Mouse (Mus musculus) liver, embryonic 11.5 days (tissue): Measurements from ENCODE around the gene AC124502.3. TPM values are rescaled to one million over a fixed set of nuclear protein-coding genes. Genes with fewer than 3 reads are reported as not detected.

Source experiments
- ATAC-seq: fragments of 200-750 bp; cut with Nextera tagmentation; replicated peaks from 2 replicates; pipeline ENCODE4 v1.8.0; 2017; ENCODE audit warnings: moderate number of reproducible peaks, mild to moderate bottlenecking, moderate TSS enrichment, moderate library complexity; ENCODE audit not compliant: low FRiP score
- DNase-seq: peaks from one replicate; pipeline ENCODE4 v3.0.0-alpha.2; 2017; ENCODE audit warnings: low spot score
- H3K27ac ChIP-seq: fragments of 300-500 bp; sonication (generic); 2 replicates; pipeline ENCODE4 v1.5.1; 2014; ENCODE audit warnings: mild to moderate bottlenecking, low read depth, low read length, control low read depth
- H3K27me3 ChIP-seq: fragments of 300-500 bp; sonication (generic); replicated peaks from 2 replicates; pipeline ENCODE4 v1.6.1; 2014; ENCODE audit warnings: low read length, mixed read lengths; ENCODE audit not compliant: control insufficient read depth, insufficient read depth
- H3K36me3 ChIP-seq: fragments of 300-500 bp; sonication (generic); 2 replicates; pipeline ENCODE4 v1.6.1; 2014; ENCODE audit warnings: mild to moderate bottlenecking, low read length, moderate library complexity, mixed read lengths; ENCODE audit not compliant: control insufficient read depth, insufficient read depth
- H3K4me1 ChIP-seq: fragments of 300-500 bp; sonication (generic); replicated peaks from 2 replicates; pipeline ENCODE4 v1.6.1; 2014; ENCODE audit warnings: low read length, mixed read lengths; ENCODE audit not compliant: control insufficient read depth, insufficient read depth
- H3K4me2 ChIP-seq: fragments of 300-500 bp; sonication (generic); 2 replicates; pipeline ENCODE4 v1.6.1; 2014; ENCODE audit warnings: mild to moderate bottlenecking, control low read depth, moderate library complexity
- H3K4me3 ChIP-seq: fragments of 300-500 bp; sonication (generic); 2 replicates; pipeline ENCODE4 v1.5.1; 2014; ENCODE audit warnings: low read depth, low read length, control low read depth
- H3K9ac ChIP-seq: fragments of 300-500 bp; sonication (generic); 2 replicates; pipeline ENCODE4 v1.6.1; 2014; ENCODE audit warnings: low read depth, low read length, control low read depth
- H3K9me3 ChIP-seq: fragments of 300-500 bp; sonication (generic); 2 replicates; pipeline ENCODE4 v1.6.1; 2016; ENCODE audit warnings: low read length, inconsistent platforms, mixed read lengths; ENCODE audit not compliant: control insufficient read depth
- WGBS: fragments of 180-500 bp; shearing (Covaris S2); extraction: QIAGEN DNeasy Blood & Tissue Kit; methylation state at CpG from one replicate; pipeline ENCODE4 v1.1.7; 2014; 5-methylcytosine and 5-hydroxymethylcytosine counted together
- polyA plus RNA-seq: library from polyadenylated mRNA; unstranded; fragments of >200 nt; fragmentation: Nextera tagmentation; extraction: Ambion mirVana; gene quantifications from 2 replicates; pipeline ENCODE4 v1.2.1, GENCODE M21; 2014

The AC124502.3 gene
- polyA plus RNA-seq, 1 experiment from 2014 or later: 1.1 TPM

DNA sequence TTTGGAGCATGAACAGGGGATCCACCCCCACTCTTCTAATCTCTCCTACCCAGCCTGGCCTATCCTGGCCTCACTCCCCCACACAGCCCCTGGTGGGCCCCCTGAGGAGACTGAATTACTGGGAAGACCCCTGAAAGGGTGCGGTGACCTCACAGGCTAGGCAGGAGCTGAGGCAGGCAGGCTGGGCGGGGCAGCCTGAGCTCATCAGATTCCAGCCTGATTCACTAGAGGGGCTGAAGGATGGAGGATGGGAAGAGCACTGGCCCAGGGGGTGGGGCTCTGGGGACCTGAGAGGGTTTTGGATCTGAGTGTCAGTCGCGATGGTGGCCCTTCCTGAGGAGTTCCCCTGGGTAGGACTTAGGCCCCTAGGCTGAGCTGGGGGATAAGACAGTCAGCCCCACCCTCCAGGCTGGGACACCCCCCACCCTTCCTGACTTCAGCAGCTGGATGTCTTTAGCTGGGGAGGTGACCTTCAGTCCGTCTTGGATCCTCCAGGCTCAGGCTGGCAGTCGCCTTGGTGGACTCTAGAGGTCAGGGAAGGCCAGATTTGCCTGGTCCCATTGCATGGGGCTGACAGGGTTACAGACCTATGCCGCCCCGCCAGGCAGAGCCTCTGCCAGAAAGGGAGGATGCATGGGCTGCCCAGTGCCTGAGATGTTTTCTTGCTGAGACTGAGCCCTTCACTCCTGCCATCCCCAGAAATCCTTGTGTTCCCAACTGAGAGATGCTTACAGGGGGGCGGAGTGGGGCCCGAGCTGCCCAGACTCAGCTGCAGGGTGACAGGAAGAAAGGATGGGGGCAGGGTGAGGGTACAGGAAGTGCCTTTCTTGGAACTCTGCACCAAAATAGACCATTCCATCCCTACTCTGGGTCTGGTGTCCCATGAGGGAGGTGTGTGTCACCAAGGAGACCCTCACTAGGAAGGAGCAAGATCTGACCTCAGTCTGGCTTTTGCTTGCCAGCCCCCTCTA, 20.4 kb downstream of the AC124502.3 start:
- H3K9ac ChIP-seq: no peak overlapping the region
- WGBS: 14% methylated on average over 10 of the region's 10 CpGs
- ATAC-seq (peak; percentile 51), DNase-seq (no peak)
- 0 out of 2 replicates have a peak, but pooled peaks cover 4% of the 10 kb centered on the region for H3K27me3 ChIP-seq
- H3K36me3 ChIP-seq: no peaks in the 10 kb centered on the region
- H3K4me2 ChIP-seq: 0 out of 2 replicates have a peak overlapping the region, but pooled peaks have one; percentile 9
- peak overlapping the region; percentile 45; the same call in 1 of the 2 replicates for H3K27ac ChIP-seq
- H3K4me1 ChIP-seq: peaks cover 42% of the 10 kb centered on the region
- no peak overlapping the region for H3K4me3 ChIP-seq
- no peaks in the 10 kb centered on the region for H3K9me3 ChIP-seq

DNA sequence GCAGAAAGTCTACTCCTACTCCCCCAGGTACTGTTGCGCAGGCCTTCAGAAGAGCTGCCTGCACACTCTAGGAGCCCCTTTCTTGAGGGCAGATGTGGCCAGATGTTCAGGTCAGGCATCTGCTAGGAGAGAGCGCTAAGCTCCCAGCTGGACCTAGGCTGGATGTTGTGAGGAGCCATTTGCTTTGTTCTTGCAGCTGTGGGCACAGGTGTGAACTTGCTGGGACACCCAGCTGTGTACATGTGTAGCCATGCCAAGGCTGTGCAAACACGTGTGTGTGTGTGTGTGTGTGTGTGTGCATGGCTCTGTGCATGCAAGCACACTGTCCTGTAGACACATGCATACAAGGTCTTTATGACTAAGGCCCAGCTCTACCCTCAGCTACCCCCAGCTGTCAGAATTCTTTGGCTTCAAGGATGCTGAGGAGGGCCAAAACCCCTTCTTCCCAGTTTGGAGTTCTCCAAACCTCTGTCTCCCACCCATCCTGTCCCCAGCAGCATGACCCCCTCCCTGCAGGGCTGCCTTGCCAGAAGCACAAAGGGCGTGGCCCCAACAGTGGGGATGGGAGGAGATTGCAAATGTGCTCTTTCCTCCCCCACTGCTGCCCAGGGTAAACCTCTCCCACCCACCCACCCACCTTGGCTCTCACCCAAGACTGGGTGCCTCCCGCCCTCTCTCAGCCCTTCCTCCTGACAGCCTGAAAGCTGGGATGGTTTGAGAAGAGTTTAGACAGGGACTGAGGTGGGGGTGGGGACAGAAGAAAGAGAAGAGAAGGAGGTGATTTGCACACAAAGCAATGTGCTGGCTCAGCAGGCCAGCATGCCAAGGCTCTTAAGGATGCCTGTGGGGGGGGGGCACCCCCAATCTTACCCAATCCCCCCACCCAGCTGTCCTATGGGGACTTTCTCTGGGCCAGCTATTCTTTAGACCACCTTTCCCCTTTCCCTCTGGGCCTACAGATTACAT, 22.0 kb downstream of the AC124502.3 start:
- ATAC-seq (no peak), DNase-seq (no peak)
- Histone ChIP-seq H3K4me1 (peaks cover 51% of the 10 kb centered on the region), H3K9me3 (no peaks in the 10 kb centered on the region), H3K27ac (peak overlapping the region; percentile 51; the same call in 1 of the 2 replicates), H3K9ac (peak overlapping the region; percentile 32; the same call in 1 of the 2 replicates), H3K4me2 (no peak overlapping the region), H3K36me3 (no peaks in the 10 kb centered on the region), H3K27me3 (peaks cover 2% of the 10 kb centered on the region; the same call in 1 of the 2 replicates), H3K4me3 (no peak overlapping the region)
- WGBS: 48% methylated on average over 5 of the region's 5 CpGs

DNA sequence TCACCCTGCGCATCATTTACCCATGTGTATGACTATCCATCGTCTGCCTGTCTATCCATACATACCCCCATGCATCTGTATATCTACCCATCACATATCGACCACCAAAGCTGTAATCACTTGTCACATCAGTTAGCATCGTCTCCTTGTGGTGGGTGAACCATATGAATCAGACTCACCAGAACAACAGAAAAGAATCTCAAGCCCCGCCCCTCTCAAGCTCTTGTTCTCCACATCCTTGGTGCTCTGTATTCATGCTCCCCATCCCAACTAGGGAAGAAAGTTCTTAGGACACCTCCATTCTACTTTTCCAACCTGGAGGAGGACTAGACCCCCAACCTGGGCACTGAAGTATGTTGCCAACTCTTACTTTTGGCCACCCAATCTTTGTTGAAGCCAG, 23.4 kb downstream of the AC124502.3 start:
- H3K36me3 ChIP-seq: no peaks in the 10 kb centered on the region
- H3K9ac ChIP-seq: no peak overlapping the region
- H3K4me1 ChIP-seq: peaks cover 49% of the 10 kb centered on the region
- DNase-seq (no peak), ATAC-seq (no peak)
- no peak overlapping the region for H3K27ac ChIP-seq
- no peak overlapping the region for H3K4me2 ChIP-seq
- 80% methylated on average over 5 of the region's 5 CpGs for WGBS
- no peaks in the 10 kb centered on the region for H3K9me3 ChIP-seq
- H3K4me3 ChIP-seq: no peak overlapping the region
- H3K27me3 ChIP-seq: peaks cover 2% of the 10 kb centered on the region; the same call in 1 of the 2 replicates

DNA sequence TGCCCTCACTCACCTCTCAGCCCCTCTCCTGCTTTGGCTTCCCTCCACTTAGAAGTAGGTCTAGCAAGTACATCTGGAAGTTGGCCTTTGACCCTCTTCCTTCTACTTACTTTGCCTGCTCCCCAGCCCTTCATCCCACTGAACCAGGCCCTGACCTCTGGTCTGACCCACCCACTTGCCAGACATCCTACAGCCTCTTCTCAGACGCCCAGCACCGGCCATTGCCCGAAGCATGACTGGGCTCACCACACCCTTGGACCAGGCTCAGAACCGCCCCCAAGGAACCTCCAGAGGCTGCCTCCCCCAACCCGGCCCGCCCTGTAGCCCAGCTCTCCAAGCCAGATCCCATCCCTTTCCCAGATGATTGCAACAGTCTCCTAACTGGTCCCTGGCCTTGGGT, 23.8 kb downstream of the AC124502.3 start:
- Histone ChIP-seq H3K9ac (no peak overlapping the region), H3K27me3 (peaks cover 2% of the 10 kb centered on the region; the same call in 1 of the 2 replicates), H3K9me3 (no peaks in the 10 kb centered on the region), H3K4me1 (peaks cover 53% of the 10 kb centered on the region), H3K4me2 (no peak overlapping the region), H3K27ac (no peak overlapping the region), H3K4me3 (no peak overlapping the region), H3K36me3 (no peaks in the 10 kb centered on the region)
- ATAC-seq (no peak), DNase-seq (no peak)
- 67% methylated on average over 6 of the region's 6 CpGs for WGBS

DNA sequence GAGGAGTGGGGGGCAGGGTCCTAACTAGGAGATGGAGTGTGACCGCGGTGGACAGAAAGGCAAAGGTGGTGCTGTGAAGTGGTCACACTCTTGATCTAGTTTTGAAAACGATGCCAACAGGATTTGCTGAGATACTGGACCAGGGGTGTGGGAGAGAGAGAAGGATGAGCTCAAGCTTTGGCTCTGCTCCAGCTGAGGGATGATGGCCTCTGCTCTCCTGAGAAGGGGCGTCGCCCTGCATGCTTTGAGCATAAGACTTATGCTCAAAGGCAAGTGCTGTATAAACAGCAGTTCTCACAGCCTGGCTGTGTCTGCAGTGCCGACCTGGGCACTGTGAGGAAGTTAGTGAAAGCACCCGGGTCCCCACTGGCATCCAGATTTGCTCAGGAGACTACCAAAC, 26.4 kb downstream of the AC124502.3 start:
- ATAC-seq (no peak), DNase-seq (no peak)
- Histone ChIP-seq H3K9ac (no peak overlapping the region), H3K27ac (no peak overlapping the region; the same call in 1 of the 2 replicates), H3K4me2 (no peak overlapping the region), H3K36me3 (no peaks in the 10 kb centered on the region), H3K27me3 (peaks cover 26% of the 10 kb centered on the region), H3K4me3 (no peak overlapping the region), H3K4me1 (peaks cover 55% of the 10 kb centered on the region), H3K9me3 (no peaks in the 10 kb centered on the region)
- WGBS: 52% methylated on average over 7 of the region's 7 CpGs

DNA sequence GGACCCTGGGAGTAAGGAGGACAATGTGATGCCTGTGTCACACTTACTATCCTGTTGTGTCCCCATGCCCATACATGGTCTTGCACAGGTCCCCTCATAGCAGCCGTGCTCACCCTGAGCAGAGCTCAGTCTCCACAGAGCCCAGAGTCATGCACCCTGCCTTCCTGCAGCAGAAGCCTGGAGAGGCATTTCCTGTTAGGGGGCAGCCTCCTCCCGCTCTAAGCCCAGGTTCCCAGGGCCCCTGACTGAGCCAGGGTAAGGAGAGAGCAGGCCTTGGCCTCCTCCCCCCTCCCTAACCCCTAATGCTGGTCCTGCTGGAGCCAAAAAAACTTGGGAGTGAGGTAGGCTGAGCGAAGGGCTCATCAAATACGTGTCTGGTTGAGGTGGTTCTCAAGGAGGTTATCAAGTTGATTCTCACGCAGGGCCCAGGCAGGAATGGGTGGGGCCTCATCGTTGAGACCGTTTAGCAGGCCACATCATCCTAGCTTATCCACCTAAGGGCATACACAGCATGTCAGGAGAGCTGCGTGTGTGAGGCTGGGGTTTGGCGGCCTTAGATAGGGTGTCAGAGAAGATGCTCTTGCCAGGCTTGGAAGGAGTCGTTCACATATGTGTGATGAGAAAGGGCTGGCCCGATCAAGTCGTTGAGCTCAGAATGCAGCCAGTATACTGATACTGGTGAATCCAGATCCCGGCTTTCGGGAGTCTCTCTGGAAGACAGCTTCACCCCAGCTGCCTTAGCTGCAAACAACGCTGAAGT, 28.5 kb downstream of the AC124502.3 start:
- H3K27me3 ChIP-seq: peaks cover 40% of the 10 kb centered on the region
- ATAC-seq (peak; percentile 86), DNase-seq (peak; percentile 67)
- peaks cover 56% of the 10 kb centered on the region for H3K4me1 ChIP-seq
- peak overlapping the region; percentile 73 for H3K9ac ChIP-seq
- peak overlapping the region; percentile 59 for H3K4me3 ChIP-seq
- H3K4me2 ChIP-seq: peak overlapping the region; percentile 95
- H3K27ac ChIP-seq: peak overlapping the region; percentile 90
- H3K9me3 ChIP-seq: no peaks in the 10 kb centered on the region
- no peaks in the 10 kb centered on the region for H3K36me3 ChIP-seq
- WGBS: 4% methylated on average over 15 of the region's 15 CpGs

DNA sequence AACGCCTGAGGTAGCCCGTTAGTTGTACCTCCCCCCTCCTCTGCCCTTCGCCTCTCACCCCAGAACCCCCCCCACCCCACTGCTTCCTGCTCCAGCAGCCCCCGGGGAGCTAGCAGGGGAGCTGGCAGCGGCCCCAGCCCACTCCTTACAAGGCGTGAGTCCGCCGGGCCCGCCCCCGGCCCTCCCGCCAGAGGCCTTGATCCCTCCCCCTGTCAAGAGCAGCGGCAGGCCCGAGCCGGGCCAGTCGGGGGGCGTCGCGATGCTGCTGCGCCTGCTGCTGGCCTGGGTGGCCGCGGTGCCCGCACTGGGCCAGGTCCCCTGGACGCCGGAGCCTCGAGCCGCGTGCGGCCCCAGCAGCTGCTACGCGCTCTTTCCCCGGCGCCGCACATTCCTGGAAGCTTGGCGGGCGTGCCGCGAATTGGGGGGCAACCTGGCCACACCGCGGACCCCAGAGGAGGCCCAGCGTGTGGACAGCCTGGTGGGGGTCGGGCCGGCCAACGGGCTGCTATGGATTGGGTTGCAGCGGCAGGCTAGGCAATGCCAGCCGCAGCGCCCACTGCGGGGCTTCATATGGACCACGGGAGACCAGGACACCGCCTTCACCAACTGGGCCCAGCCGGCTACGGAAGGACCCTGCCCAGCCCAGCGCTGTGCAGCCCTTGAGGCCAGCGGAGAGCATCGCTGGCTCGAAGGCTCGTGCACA, 29.3 kb downstream of the AC124502.3 start, which contains the start of gene Cd248:
Gene Cd248 (plus strand): TSS at position 212 of the 703 bp plus-strand sequence.
- Histone ChIP-seq H3K4me2 (peak within 1 kb of the TSS; percentile 95), H3K27me3 (peaks cover 40% of the 10 kb centered on the region), H3K4me1 (peaks cover 62% of the 10 kb centered on the region), H3K4me3 (peak within 1 kb of the TSS; percentile 59), H3K27ac (peak within 1 kb of the TSS; percentile 90), H3K9ac (peak within 1 kb of the TSS; percentile 73), H3K36me3 (no peaks in the 10 kb centered on the region), H3K9me3 (no peaks in the 10 kb centered on the region)
- ATAC-seq (0 out of 2 replicates have a peak, but pooled peaks have one; percentile 9), DNase-seq (peak; percentile 71)
- 2% methylated on average over 54 of the region's 56 CpGs for WGBS
